Mouse (Mus musculus) hindbrain, embryonic 13.5 days (tissue): ENCODE results near the gene Spsb3. TPM values are rescaled to one million over a fixed set of nuclear protein-coding genes. Genes with fewer than 3 reads are reported as not detected.

Experiments used
- ATAC-seq: fragments of 200-750 bp; cut with Nextera tagmentation; 2 replicates; pipeline ENCODE4 v1.8.0; 2017; ENCODE audit warnings: moderate TSS enrichment; ENCODE audit not compliant: low FRiP score
- H3K27ac ChIP-seq: fragments of 300-500 bp; sonication (generic); 2 replicates; pipeline ENCODE4 v1.5.1; 2015; ENCODE audit warnings: inconsistent platforms, mild to moderate bottlenecking, moderate library complexity
- H3K27me3 ChIP-seq: fragments of 300-500 bp; sonication (generic); 2 replicates; pipeline ENCODE4 v1.6.1; 2015; ENCODE audit warnings: mild to moderate bottlenecking, inconsistent platforms
- H3K36me3 ChIP-seq: fragments of 300-500 bp; sonication (generic); 2 replicates; pipeline ENCODE4 v1.6.1; 2015; ENCODE audit warnings: mild to moderate bottlenecking, inconsistent platforms
- H3K4me1 ChIP-seq: fragments of 300-500 bp; sonication (generic); replicated peaks from 2 replicates; pipeline ENCODE4 v1.6.1; 2015; ENCODE audit warnings: inconsistent platforms
- H3K4me2 ChIP-seq: fragments of 300-500 bp; sonication (generic); 2 replicates; pipeline ENCODE4 v1.6.1; 2015; ENCODE audit warnings: inconsistent platforms, mild to moderate bottlenecking, moderate library complexity
- H3K4me3 ChIP-seq: fragments of 300-500 bp; sonication (generic); 2 replicates; pipeline ENCODE4 v1.5.1; 2015; ENCODE audit warnings: mild to moderate bottlenecking, inconsistent platforms
- H3K9ac ChIP-seq: fragments of 300-500 bp; sonication (generic); 2 replicates; pipeline ENCODE4 v1.6.1; 2015; ENCODE audit warnings: mild to moderate bottlenecking, inconsistent platforms
- H3K9me3 ChIP-seq: fragments of 300-500 bp; sonication (generic); 2 replicates; pipeline ENCODE4 v1.6.1; 2016; ENCODE audit warnings: inconsistent platforms
- WGBS: fragments of 180-500 bp; shearing (Covaris S2); methylation state at CpG from one replicate; pipeline ENCODE4 v1.1.7; 2015; 5-methylcytosine and 5-hydroxymethylcytosine counted together
- polyA plus RNA-seq: library from polyadenylated mRNA; unstranded; fragments of >200 nt; fragmentation: Nextera tagmentation; extraction: Ambion mirVana; gene quantifications from 2 replicates; pipeline ENCODE4 v1.2.1, GENCODE M21; 2015

The Spsb3 gene
- polyA plus RNA-seq, 1 experiment from 2014 or later, result 72.8 TPM

- H3K9ac ChIP-seq, result 0 out of 2 replicates have a peak overlapping the region, but pooled peaks have one; percentile 96
These were observed 6.8 kb downstream of the Spsb3 start for GRCm38 (mm10) chr17:24893276-24893675.

GRCm38 (mm10) chr17:24894061-24894994 is 7.9 kb downstream of the Spsb3 start:
- H3K4me1 ChIP-seq, result peaks cover 49% of the 10 kb centered on the region

More at GRCm38 (mm10) chr17:24893276-24893675, 6.8 kb downstream of the Spsb3 start:
- Histone ChIP-seq H3K27me3 (no peaks in the 10 kb centered on the region), H3K36me3 (peaks cover 63% of the 10 kb centered on the region), H3K27ac (no peak overlapping the region), H3K9me3 (no peaks in the 10 kb centered on the region), H3K4me3 (no peak overlapping the region), H3K4me2 (no peak overlapping the region), H3K4me1 (peaks cover 52% of the 10 kb centered on the region)
- WGBS, result 91% methylated on average over 2 of the region's 2 CpGs
- ATAC-seq, result no peak

GRCm38 (mm10) chr17:24894995-24895547 is 8.6 kb downstream of the Spsb3 start, which contains the start of the genes Eme2 and Mrps34:
Gene Eme2, minus strand, starts transcription at chr17:24895087.
Gene Mrps34, plus strand, starts transcription at chr17:24895116.
- peak; percentile 63 for ATAC-seq
- WGBS, result under 1% methylated on average over 62 of the region's 62 CpGs
- Histone ChIP-seq H3K4me2 (peak within 1 kb of the TSS; percentile 100), H3K4me3 (peak within 1 kb of the TSS; percentile 70), H3K9ac (peak within 1 kb of the TSS; percentile 96), H3K9me3 (no peaks in the 10 kb centered on the region), H3K27me3 (no peaks in the 10 kb centered on the region), H3K27ac (peak within 1 kb of the TSS; percentile 91), H3K4me1 (peaks cover 48% of the 10 kb centered on the region), H3K36me3 (peaks cover 68% of the 10 kb centered on the region)

More at GRCm38 (mm10) chr17:24894061-24894994, 7.9 kb downstream of the Spsb3 start:
- ATAC-seq, result peak; percentile 38
- peak overlapping the region; percentile 70 for H3K4me3 ChIP-seq
- H3K4me2 ChIP-seq, result peak overlapping the region; percentile 100
- H3K9me3 ChIP-seq, result no peaks in the 10 kb centered on the region
- 12% methylated on average over 31 of the region's 31 CpGs for WGBS
- H3K36me3 ChIP-seq, result peaks cover 68% of the 10 kb centered on the region
- H3K9ac ChIP-seq, result peak overlapping the region; percentile 96
- H3K27me3 ChIP-seq, result no peaks in the 10 kb centered on the region
- peak overlapping the region; percentile 91 for H3K27ac ChIP-seq

- 11% methylated on average over 23 of the region's 23 CpGs for WGBS
- ATAC-seq, result peak; percentile 4; the same call in 1 of the 2 replicates
- H3K4me1 ChIP-seq, result peaks cover 46% of the 10 kb centered on the region
These were observed 9.3 kb downstream of the Spsb3 start for GRCm38 (mm10) chr17:24895571-24896240.

GRCm38 (mm10) chr17:24896241-24896992 is 10.0 kb downstream of the Spsb3 start, which contains the start of gene Nme3:
Gene Nme3, plus strand, starts transcription at chr17:24896500.
- Histone ChIP-seq H3K27ac (peak within 1 kb of the TSS; percentile 91), H3K4me2 (peak within 1 kb of the TSS; percentile 100), H3K4me1 (peaks cover 46% of the 10 kb centered on the region), H3K9me3 (no peaks in the 10 kb centered on the region), H3K4me3 (peak within 1 kb of the TSS; percentile 70), H3K9ac (peak within 1 kb of the TSS; percentile 96), H3K36me3 (peaks cover 68% of the 10 kb centered on the region), H3K27me3 (no peaks in the 10 kb centered on the region)
- WGBS, result 2% methylated on average over 50 of the region's 50 CpGs
- peak; percentile 65 for ATAC-seq

More at GRCm38 (mm10) chr17:24895571-24896240, 9.3 kb downstream of the Spsb3 start:
- peak overlapping the region; percentile 70 for H3K4me3 ChIP-seq
- H3K4me2 ChIP-seq, result peak overlapping the region; percentile 100
- H3K9me3 ChIP-seq, result no peaks in the 10 kb centered on the region
- peaks cover 68% of the 10 kb centered on the region for H3K36me3 ChIP-seq
- peak overlapping the region; percentile 91 for H3K27ac ChIP-seq
- no peaks in the 10 kb centered on the region for H3K27me3 ChIP-seq
- H3K9ac ChIP-seq, result peak overlapping the region; percentile 96

- H3K9ac ChIP-seq, result peak overlapping the region; percentile 96
- peak overlapping the region; percentile 100 for H3K4me2 ChIP-seq
- no peaks in the 10 kb centered on the region for H3K9me3 ChIP-seq
- peak overlapping the region; percentile 70 for H3K4me3 ChIP-seq
- peaks cover 68% of the 10 kb centered on the region for H3K36me3 ChIP-seq
- H3K4me1 ChIP-seq, result peaks cover 46% of the 10 kb centered on the region
- ATAC-seq, result no peak
- H3K27ac ChIP-seq, result peak overlapping the region; percentile 91
- WGBS, result 35% methylated on average over 11 of the region's 11 CpGs
- no peaks in the 10 kb centered on the region for H3K27me3 ChIP-seq
These were observed 10.5 kb downstream of the Spsb3 start for GRCm38 (mm10) chr17:24896993-24897269.

- H3K4me2 ChIP-seq, result peak overlapping the region; percentile 100
- no peak for ATAC-seq
- H3K27me3 ChIP-seq, result no peaks in the 10 kb centered on the region
- WGBS, result 68% methylated on average over 4 of the region's 4 CpGs
- H3K9ac ChIP-seq, result peak overlapping the region; percentile 96
- peaks cover 68% of the 10 kb centered on the region for H3K36me3 ChIP-seq
- no peak overlapping the region for H3K27ac ChIP-seq
- H3K4me1 ChIP-seq, result peaks cover 46% of the 10 kb centered on the region
- peak overlapping the region; percentile 70 for H3K4me3 ChIP-seq
- H3K9me3 ChIP-seq, result no peaks in the 10 kb centered on the region
These were observed 11.2 kb downstream of the Spsb3 start for GRCm38 (mm10) chr17:24897600-24897999.

- Histone ChIP-seq H3K9ac (peak overlapping the region; percentile 96), H3K36me3 (peaks cover 68% of the 10 kb centered on the region), H3K4me3 (peak overlapping the region; percentile 70; the same call in 1 of the 2 replicates), H3K4me2 (peak overlapping the region; percentile 100), H3K9me3 (no peaks in the 10 kb centered on the region), H3K27me3 (no peaks in the 10 kb centered on the region), H3K4me1 (peaks cover 44% of the 10 kb centered on the region), H3K27ac (no peak overlapping the region)
- no peak for ATAC-seq
- WGBS, result 91% methylated on average over 4 of the region's 4 CpGs
These were observed 11.8 kb downstream of the Spsb3 start for GRCm38 (mm10) chr17:24898041-24898854.

- H3K4me3 ChIP-seq, result no peak overlapping the region
- H3K4me1 ChIP-seq, result peaks cover 35% of the 10 kb centered on the region
- H3K9ac ChIP-seq, result no peak overlapping the region
- no peaks in the 10 kb centered on the region for H3K27me3 ChIP-seq
- H3K36me3 ChIP-seq, result peaks cover 70% of the 10 kb centered on the region
- ATAC-seq, result no peak
- H3K4me2 ChIP-seq, result no peak overlapping the region
- H3K27ac ChIP-seq, result no peak overlapping the region
- 86% methylated on average over 5 of the region's 5 CpGs for WGBS
- H3K9me3 ChIP-seq, result no peaks in the 10 kb centered on the region
These were observed 12.7 kb downstream of the Spsb3 start for GRCm38 (mm10) chr17:24899153-24899552.

- H3K4me2 ChIP-seq, result no peak overlapping the region
- H3K27me3 ChIP-seq, result no peaks in the 10 kb centered on the region
- no peak overlapping the region for H3K9ac ChIP-seq
- no peak for ATAC-seq
- H3K9me3 ChIP-seq, result no peaks in the 10 kb centered on the region
- peaks cover 32% of the 10 kb centered on the region for H3K4me1 ChIP-seq
- H3K36me3 ChIP-seq, result peaks cover 79% of the 10 kb centered on the region
- 96% methylated on average over 6 of the region's 6 CpGs for WGBS
- H3K4me3 ChIP-seq, result no peak overlapping the region
- H3K27ac ChIP-seq, result no peak overlapping the region
These were observed 13.6 kb downstream of the Spsb3 start for GRCm38 (mm10) chr17:24900014-24900413.

- Histone ChIP-seq H3K4me2 (no peak overlapping the region), H3K27ac (no peak overlapping the region), H3K9me3 (no peaks in the 10 kb centered on the region), H3K9ac (no peak overlapping the region), H3K4me1 (peaks cover 17% of the 10 kb centered on the region), H3K4me3 (no peak overlapping the region), H3K27me3 (no peaks in the 10 kb centered on the region), H3K36me3 (peaks cover 100% of the 10 kb centered on the region)
- 95% methylated on average over 5 of the region's 5 CpGs for WGBS
- ATAC-seq, result no peak
These were observed 15.7 kb downstream of the Spsb3 start for GRCm38 (mm10) chr17:24902124-24902523.
